Mouse (Mus musculus) testis, adult 2 months (tissue): ENCODE measurements around the gene Ube2j1.

Source experiments
- CTCF ChIP-seq: fragments of 200-500 bp; IDR thresholded peaks from 2 replicates; pipeline ENCODE4 v1.5.1; 2012; ENCODE audit warnings: low read depth, mild to moderate bottlenecking, inconsistent platforms, low read length, moderate library complexity; ENCODE audit not compliant: control insufficient read depth, insufficient read depth, insufficient replicate concordance
- POLR2A ChIP-seq: fragments of 200-500 bp; IDR thresholded peaks from 2 replicates; pipeline ENCODE4 v1.6.1; 2012; ENCODE audit warnings: low read depth, mild to moderate bottlenecking, inconsistent platforms, low read length, moderate library complexity; ENCODE audit not compliant: control insufficient read depth

DNA sequence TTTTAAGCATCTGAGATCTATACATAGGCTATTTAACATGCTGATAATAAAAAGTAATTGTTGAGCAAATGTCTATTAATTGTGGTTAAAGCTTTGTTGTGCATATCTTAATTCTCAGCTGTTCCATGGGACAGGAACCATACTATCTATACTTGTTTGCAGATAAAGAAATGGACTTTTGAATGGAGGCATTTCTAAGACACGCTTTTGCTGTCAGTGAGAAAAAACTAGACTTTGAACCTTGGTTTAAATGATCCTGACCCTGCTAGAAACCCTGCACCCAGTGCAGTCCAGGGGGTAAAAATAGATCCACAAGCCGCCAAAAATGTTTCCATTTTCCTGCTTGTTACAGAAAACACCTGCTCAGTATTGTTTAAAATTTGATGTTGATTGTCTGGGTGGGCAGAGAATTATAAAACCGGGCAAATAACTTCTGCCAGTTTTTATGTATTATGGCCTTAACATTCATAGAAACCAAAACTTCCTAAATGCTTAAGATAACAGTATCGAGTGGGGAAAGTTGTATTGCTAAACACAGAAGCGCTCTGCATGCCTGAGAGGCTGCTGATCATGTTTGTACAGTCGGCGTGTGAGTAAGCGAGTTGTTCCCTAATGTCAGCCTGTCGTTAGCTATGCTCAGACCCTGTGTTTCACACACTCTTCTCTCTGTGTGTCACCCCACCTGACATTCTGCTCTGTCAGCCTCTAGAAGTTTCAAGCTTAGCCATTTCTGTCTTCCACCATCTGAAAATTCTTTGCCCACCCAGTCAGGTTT lies 23.6 kb upstream of the Ube2j1 start:
- no peak for TF ChIP-seq CTCF
- TF ChIP-seq POLR2A = no peak
